Mouse (Mus musculus) megakaryocyte-erythroid progenitor cell, adult 5 weeks (primary cell): ENCODE results near the gene Ivns1abp. TPM values are rescaled to one million over a fixed set of nuclear protein-coding genes. Genes with fewer than 3 reads are reported as not detected.

Source experiments
- polyA plus RNA-seq: library from polyadenylated mRNA; stranded (reverse); fragments of >175 nt; gene quantifications from 2 replicates; pipeline ENCODE4 v1.2.3, GENCODE M21; 2012

The Ivns1abp gene
- polyA plus RNA-seq, result 85.0 and 91.1 TPM in 2 replicates

GRCm38 (mm10) chr1:151344283-151345108 lies at the start of gene Ivns1abp:
Gene Ivns1abp (plus strand): TSS chr1:151344477.

Other genes starting within 250 kb of the Ivns1abp start
- 0.11 and 0.23 TPM in 2 replicates for gene Gm47985, start 161.9 kb upstream of the Ivns1abp start, polyA plus RNA-seq
- 0.04 and 0.06 TPM in 2 replicates for gene Gm8947, start 152.1 kb upstream of the Ivns1abp start, polyA plus RNA-seq
- gene Gm47995, start 146.0 kb upstream of the Ivns1abp start, polyA plus RNA-seq, result 0.14 and 0.61 TPM in 2 replicates
- gene 3110040M04Rik, start 140.4 kb upstream of the Ivns1abp start, polyA plus RNA-seq, result 0.15 and 0.30 TPM in 2 replicates
- not detected in 2 replicates for gene Gm47996, start 134.3 kb upstream of the Ivns1abp start, polyA plus RNA-seq
- gene Swt1, start 84.0 kb downstream of the Ivns1abp start, polyA plus RNA-seq, result 1.00 and 1.6 TPM in 2 replicates
- 12.1 and 12.9 TPM in 2 replicates for gene Trmt1l, start 84.1 kb downstream of the Ivns1abp start, polyA plus RNA-seq
- gene Rnf2, start 156.5 kb downstream of the Ivns1abp start, polyA plus RNA-seq, result 55.1 and 58.0 TPM in 2 replicates
- 5.1 and 8.2 TPM in 2 replicates for gene Fam129a, start 226.7 kb downstream of the Ivns1abp start, polyA plus RNA-seq